Mouse (Mus musculus) ZHBTc4 (cell line): ENCODE results near the gene Olfr1218.
"Not testable (repeated sequence)": the region's sequence is repeated elsewhere in the genome, so short reads cannot be mapped to it uniquely, and the experiment has no call there.

Experiments
- DNase-seq: peaks from one replicate; pipeline ENCODE4 v3.0.0-alpha.2; 2011; ENCODE audit warnings: low read depth, low spot score

Gene Olfr1218

DNA sequence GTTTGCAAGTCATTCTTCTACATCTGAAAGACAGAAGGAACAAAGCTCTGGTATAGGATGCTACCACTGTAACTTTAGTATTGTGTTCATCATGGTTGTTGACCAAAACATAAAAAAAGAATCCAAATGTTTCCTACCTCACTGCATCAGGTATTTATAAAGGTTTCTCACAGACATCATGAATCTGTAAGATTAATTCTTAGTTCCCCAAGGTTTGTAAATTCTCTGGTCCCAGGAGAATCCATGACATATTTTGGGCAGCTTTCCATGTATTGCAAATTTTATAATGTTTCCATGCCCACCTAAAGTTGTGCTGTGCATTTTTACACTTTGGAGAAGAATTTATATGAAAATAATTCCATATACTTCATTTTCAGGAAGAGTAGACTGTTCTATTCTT is at the start of gene Olfr1218:
Olfr1218 (minus strand) TSS at position 101 of the 400 bp plus-strand sequence.
- DNase-seq, result no peak

- no peak for DNase-seq
These were observed 45.7 kb upstream of the Olfr1218 start, which contains the start of gene Olfr1220 for GRCm38 (mm10) chr2:89106735-89107134. Olfr1220 (minus strand) TSS chr2:89106835.

- DNase-seq, result no peak
These were observed 44.7 kb upstream of the Olfr1218 start for GRCm38 (mm10) chr2:89105651-89106050.

GRCm38 (mm10) chr2:89093848-89094247 is 32.9 kb upstream of the Olfr1218 start:
- DNase-seq, result no peak

GRCm38 (mm10) chr2:89083413-89083812 is 22.4 kb upstream of the Olfr1218 start, which contains the start of gene Olfr1219:
Olfr1219 (minus strand) TSS chr2:89083513.
- DNase-seq, result no peak

GRCm38 (mm10) chr2:89081487-89081886 is 20.5 kb upstream of the Olfr1218 start:
- no peak for DNase-seq

DNA sequence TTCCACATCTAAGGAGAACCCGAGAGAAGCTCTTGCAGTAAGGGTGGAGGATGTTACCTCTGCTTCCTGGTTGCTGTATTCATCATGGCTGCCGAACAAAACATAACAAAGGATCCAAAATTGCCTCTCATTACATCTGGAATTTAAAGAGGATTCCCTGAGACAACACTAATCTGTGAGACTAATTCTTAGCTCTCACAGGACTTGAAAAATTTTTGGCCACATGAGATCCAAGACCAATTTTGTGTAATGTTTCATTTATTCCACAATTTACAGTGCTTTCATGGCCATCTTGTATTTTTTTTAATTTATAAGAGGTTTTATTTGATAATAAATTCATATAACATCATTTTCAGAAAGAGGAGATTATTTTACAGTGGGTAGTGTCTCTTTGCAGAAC is 29.0 kb downstream of the Olfr1218 start, which contains the start of gene Olfr1217:
Olfr1217 (minus strand) TSS at position 101 of the 400 bp plus-strand sequence.
- no peak for DNase-seq

DNA sequence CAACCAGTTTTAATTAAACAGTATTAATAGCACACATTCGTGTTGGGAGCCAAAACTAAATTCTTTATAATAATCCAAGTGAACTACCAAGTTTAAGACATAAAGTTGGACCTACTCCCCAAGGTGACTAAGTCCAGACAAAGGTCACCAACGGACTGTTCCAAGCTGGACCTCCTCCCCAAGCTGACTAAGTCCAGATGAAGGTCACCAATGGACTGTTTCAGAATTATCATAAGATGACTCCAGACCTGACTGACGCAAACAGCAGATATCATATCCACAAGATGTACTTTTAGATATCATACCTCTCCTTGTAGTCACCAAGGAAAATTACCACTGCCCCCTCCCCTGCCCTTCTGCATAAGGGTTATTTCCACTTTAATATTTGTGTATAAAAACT is 39.6 kb downstream of the Olfr1218 start:
- DNase-seq, result not testable (repeated sequence)

- no peak for DNase-seq
These were observed 42.7 kb downstream of the Olfr1218 start, which contains the start of gene Olfr1216 for GRCm38 (mm10) chr2:89018240-89018639. Olfr1216 (minus strand) TSS chr2:89018340.

- no peak for DNase-seq
These were observed 54.1 kb downstream of the Olfr1218 start, which contains the start of gene Olfr1215 for GRCm38 (mm10) chr2:89006873-89007272. Olfr1215 (minus strand) TSS chr2:89006973.
